ENCODE assay signal across 45 mouse cellular contexts in the genomic region with DNA sequence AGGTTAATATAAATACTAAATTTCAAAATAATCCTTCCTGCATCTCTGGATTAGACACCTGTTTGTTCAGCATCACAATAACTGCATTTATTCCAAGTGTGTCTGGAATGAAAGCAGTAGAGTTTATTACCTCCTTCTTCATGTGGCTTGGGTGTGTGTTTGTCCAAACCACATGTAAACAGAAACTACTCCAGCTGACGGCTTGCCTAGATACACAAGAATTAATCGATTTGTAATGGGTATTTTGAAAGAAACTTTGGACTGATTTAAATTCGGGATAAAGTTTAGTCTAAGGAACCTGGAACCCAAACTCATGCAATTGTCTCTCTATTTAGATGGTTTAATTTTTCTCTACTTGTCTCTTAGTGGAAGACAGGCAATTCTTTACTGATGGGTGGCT. TPM values are rescaled to one million over a fixed set of nuclear protein-coding genes. Genes with fewer than 3 reads are reported as not detected.
"Had no signal": no experiment of that assay in that cellular context is flagged by ENCODE, and none has a peak within 500 bp of the region (broad histone marks: within the 10 kb centered on the region; RNA-seq: fewer than 3 reads in every experiment).

No protein-coding gene starts in this region.

- H3K9ac ChIP-seq: limb, embryonic 12.5 days; limb, embryonic 13.5 days; limb, embryonic 15.5 days; liver, embryonic 12.5 days; liver, embryonic 13.5 days; liver, embryonic 14.5 days; liver, embryonic 15.5 days; lung, embryonic 14.5 days; lung, embryonic 15.5 days; midbrain, embryonic 12.5 days; midbrain, embryonic 13.5 days; midbrain, embryonic 15.5 days; neural tube, embryonic 12.5 days had no signal

- H3K4me2 ChIP-seq: limb, embryonic 12.5 days; limb, embryonic 13.5 days; limb, embryonic 15.5 days; liver, embryonic 12.5 days; liver, embryonic 13.5 days; liver, embryonic 15.5 days; lung, embryonic 14.5 days; lung, embryonic 15.5 days; midbrain, embryonic 12.5 days; midbrain, embryonic 13.5 days; midbrain, embryonic 15.5 days; neural tube, embryonic 12.5 days had no signal

- DNase-seq: layer of hippocampus, postnatal 36 days; left cerebral cortex, postnatal 4 days; liver, embryonic 13.5 days; lung, adult 18-20 months; lung, adult 2 months; lung, embryonic 14.5 days; lung, postnatal 10 days; lung, postnatal 14 days; lung, postnatal 36 days; lung, postnatal 4 days had no signal

- H3K9me3 ChIP-seq: limb, embryonic 10.5 days; limb, embryonic 12.5 days; limb, embryonic 13.5 days; limb, embryonic 15.5 days; liver, embryonic 12.5 days; liver, embryonic 13.5 days; liver, embryonic 15.5 days; lung, embryonic 15.5 days; megakaryocyte, embryonic 14.5 days; midbrain, embryonic 10.5 days; midbrain, embryonic 12.5 days; midbrain, embryonic 13.5 days; midbrain, embryonic 15.5 days; neural tube, embryonic 12.5 days had no signal

- H3K36me3 ChIP-seq: limb, embryonic 10.5 days; limb, embryonic 12.5 days; limb, embryonic 13.5 days; limb, embryonic 15.5 days; liver, embryonic 12.5 days; liver, embryonic 13.5 days; liver, embryonic 15.5 days; lung, embryonic 15.5 days; midbrain, embryonic 10.5 days; midbrain, embryonic 12.5 days; midbrain, embryonic 13.5 days; midbrain, embryonic 15.5 days; neural tube, embryonic 12.5 days had no signal

- H3K4me1 ChIP-seq: limb, embryonic 10.5 days; limb, embryonic 12.5 days; limb, embryonic 13.5 days; limb, embryonic 15.5 days; liver, embryonic 12.5 days; liver, embryonic 13.5 days; liver, embryonic 15.5 days; lung, embryonic 15.5 days; megakaryocyte, embryonic 14.5 days; midbrain, embryonic 10.5 days; midbrain, embryonic 12.5 days; midbrain, embryonic 13.5 days; midbrain, embryonic 15.5 days; neural tube, embryonic 12.5 days had no signal

- H3K27me3 ChIP-seq: limb, embryonic 12.5 days; limb, embryonic 13.5 days; limb, embryonic 15.5 days; liver, embryonic 12.5 days; liver, embryonic 13.5 days; liver, embryonic 15.5 days; lung, embryonic 15.5 days; megakaryocyte, embryonic 14.5 days; midbrain, embryonic 12.5 days; midbrain, embryonic 13.5 days; midbrain, embryonic 15.5 days; neural tube, embryonic 12.5 days had no signal

- ATAC-seq: liver, embryonic 12.5 days; lung, postnatal 0 days; midbrain, embryonic 13.5 days; midbrain, embryonic 15.5 days; midbrain, embryonic 16.5 days had no signal

- H3K27ac ChIP-seq: left cerebral cortex, adult 2 months; limb, embryonic 10.5 days; limb, embryonic 12.5 days; limb, embryonic 13.5 days; limb, embryonic 15.5 days; liver, embryonic 12.5 days; liver, embryonic 13.5 days; liver, embryonic 14.5 days; liver, embryonic 15.5 days; macrophage; midbrain, embryonic 10.5 days; midbrain, embryonic 12.5 days; midbrain, embryonic 13.5 days; midbrain, embryonic 15.5 days; neural tube, embryonic 12.5 days had no signal

- H3K4me3 ChIP-seq: left cerebral cortex, adult 2 months; limb, embryonic 10.5 days; limb, embryonic 12.5 days; limb, embryonic 13.5 days; limb, embryonic 15.5 days; liver, embryonic 12.5 days; liver, embryonic 13.5 days; liver, embryonic 15.5 days; lung, embryonic 15.5 days; megakaryocyte, embryonic 14.5 days; midbrain, embryonic 10.5 days; midbrain, embryonic 12.5 days; midbrain, embryonic 13.5 days; midbrain, embryonic 15.5 days; myocyte; neural tube, embryonic 12.5 days had no signal

RNA-seq across cellular contexts. Expression of a gene that starts 18.0 kb away (rescaled TPM):
- total RNA-seq: layer of hippocampus, postnatal 36 days; left cerebral cortex, adult 18-20 months; left cerebral cortex, adult 2 months; left cerebral cortex, adult 8-10 months; left cerebral cortex, postnatal 10 days; left cerebral cortex, postnatal 14 days; left cerebral cortex, postnatal 25 days; left cerebral cortex, postnatal 36 days; left cerebral cortex, postnatal 4 days; megakaryocyte progenitor cell, adult 5-6 weeks; megakaryocyte, adult 5-6 weeks; megakaryocyte-erythroid progenitor cell, adult 5-6 weeks; monocyte, adult 5-6 weeks had no signal
- polyA plus RNA-seq: macrophage; midbrain, embryonic 10.5 days; midbrain, embryonic 12.5 days; midbrain, embryonic 13.5 days; midbrain, embryonic 15.5 days; neural tube, embryonic 11.5 days; neural tube, embryonic 12.5 days had no signal

RNA-seq across cellular contexts. Expression of a gene that starts 37.0 kb away (rescaled TPM):
- total RNA-seq: layer of hippocampus, postnatal 36 days; left cerebral cortex, adult 18-20 months; left cerebral cortex, adult 2 months; left cerebral cortex, adult 8-10 months; left cerebral cortex, postnatal 10 days; left cerebral cortex, postnatal 14 days; left cerebral cortex, postnatal 25 days; left cerebral cortex, postnatal 36 days; left cerebral cortex, postnatal 4 days; megakaryocyte progenitor cell, adult 5-6 weeks; megakaryocyte, adult 5-6 weeks; megakaryocyte-erythroid progenitor cell, adult 5-6 weeks; midbrain, postnatal 0 days; monocyte, adult 5-6 weeks had no signal
- polyA plus RNA-seq: lung, adult 2 months; macrophage; midbrain, embryonic 13.5 days; myocyte had no signal

RNA-seq across cellular contexts. Expression of a gene that starts 46.2 kb away (rescaled TPM):
- total RNA-seq: layer of hippocampus, postnatal 36 days; left cerebral cortex, adult 18-20 months; left cerebral cortex, adult 2 months; left cerebral cortex, adult 8-10 months; left cerebral cortex, postnatal 10 days; left cerebral cortex, postnatal 14 days; left cerebral cortex, postnatal 25 days; left cerebral cortex, postnatal 36 days; left cerebral cortex, postnatal 4 days; megakaryocyte progenitor cell, adult 5-6 weeks; megakaryocyte, adult 5-6 weeks; megakaryocyte-erythroid progenitor cell, adult 5-6 weeks; midbrain, postnatal 0 days; monocyte, adult 5-6 weeks had no signal
- polyA plus RNA-seq: limb, embryonic 12.5 days; limb, embryonic 13.5 days; limb, embryonic 14.5 days; liver, embryonic 12.5 days; liver, embryonic 13.5 days; liver, embryonic 14.5 days; liver, embryonic 15.5 days; liver, embryonic 16.5 days; lung, adult 2 months; lung, embryonic 14.5 days; lung, embryonic 15.5 days; lung, embryonic 16.5 days; lung, postnatal 0 days; macrophage; midbrain, embryonic 10.5 days; midbrain, embryonic 12.5 days; midbrain, embryonic 13.5 days; midbrain, embryonic 15.5 days; midbrain, embryonic 16.5 days; midbrain, postnatal 0 days; myocyte; neural tube, embryonic 11.5 days; neural tube, embryonic 12.5 days had no signal

RNA-seq across cellular contexts. Expression of a gene that starts 52.9 kb away (rescaled TPM):
- total RNA-seq: megakaryocyte progenitor cell, adult 5-6 weeks; megakaryocyte, adult 5-6 weeks; megakaryocyte-erythroid progenitor cell, adult 5-6 weeks; monocyte, adult 5-6 weeks had no signal
- polyA plus RNA-seq: limb, embryonic 10.5 days; limb, embryonic 11.5 days; limb, embryonic 12.5 days; limb, embryonic 13.5 days; liver, embryonic 13.5 days; liver, embryonic 14.5 days; liver, embryonic 15.5 days; lung, embryonic 14.5 days; lung, embryonic 16.5 days; lung, postnatal 0 days; macrophage; midbrain, embryonic 10.5 days; midbrain, embryonic 12.5 days; myocyte; neural tube, embryonic 11.5 days; neural tube, embryonic 12.5 days had no signal
